Mouse (Mus musculus) spleen, adult 2 months (tissue): ENCODE results near the gene Rbpj.

Source experiments
- CTCF ChIP-seq: fragments of 200-500 bp; IDR thresholded peaks from 2 replicates; pipeline ENCODE4 v1.5.1; 2011; ENCODE audit warnings: mild to moderate bottlenecking, inconsistent platforms; ENCODE audit not compliant: insufficient read depth, insufficient read length, insufficient replicate concordance; ENCODE audit errors: extremely low read depth
- POLR2A ChIP-seq: fragments of 200-500 bp; IDR thresholded peaks from 2 replicates; pipeline ENCODE4 v1.6.1; 2011; ENCODE audit warnings: low read depth, low read length, inconsistent platforms

GRCm38 (mm10) chr5:53465883-53466282, at the start of gene Rbpj:
- no peak for TF ChIP-seq CTCF
- TF ChIP-seq POLR2A, result no peak
